Mouse (Mus musculus) splenic B cell, adult 2 months (primary cell): ENCODE measurements around the gene Cnot2.
"Not testable (repeated sequence)": the region's sequence is repeated elsewhere in the genome, so short reads cannot be mapped to it uniquely, and the experiment has no call there.

ENCODE experiments used
- DNase-seq: peaks from one replicate; pipeline ENCODE4 v3.0.0-alpha.2; 2011; ENCODE audit warnings: low read depth, low spot score
- H3K27me3 ChIP-seq: 2 replicates; pipeline ENCODE4 v1.6.1; 2012; ENCODE audit warnings: mild to moderate bottlenecking, low read length, moderate library complexity, mixed read lengths; ENCODE audit not compliant: control insufficient read depth, poor library complexity, insufficient read depth, severe bottlenecking
- H3K36me3 ChIP-seq: 2 replicates; pipeline ENCODE4 v1.6.1; 2012; ENCODE audit warnings: mild to moderate bottlenecking, low read length, moderate library complexity, mixed read lengths; ENCODE audit not compliant: control insufficient read depth, poor library complexity, insufficient read depth, severe bottlenecking

Cnot2 gene

GRCm38 (mm10) chr10:116581369-116581718, at the start of gene Cnot2:
TSS of gene Cnot2 (minus strand) at chr10:116581511.
- DNase-seq: peak; percentile 93
- Histone ChIP-seq H3K27me3 (no peaks in the 10 kb centered on the region), H3K36me3 (peaks cover under 1% of the 10 kb centered on the region; the same call in 1 of the 2 replicates)

GRCm38 (mm10) chr10:116628926-116629325, 47.6 kb upstream of the Cnot2 start:
- DNase-seq: no peak
- Histone ChIP-seq H3K36me3 (no peaks in the 10 kb centered on the region), H3K27me3 (no peaks in the 10 kb centered on the region)

- H3K36me3 ChIP-seq: no peaks in the 10 kb centered on the region
- H3K27me3 ChIP-seq: no peaks in the 10 kb centered on the region
- DNase-seq: no peak
Observed at GRCm38 (mm10) chr10:116626009-116626408, 44.7 kb upstream of the Cnot2 start.

- H3K36me3 ChIP-seq, H3K27me3 ChIP-seq: not testable (repeated sequence)
- DNase-seq: peak; percentile 53
Observed at GRCm38 (mm10) chr10:116613250-116613649, 31.9 kb upstream of the Cnot2 start.

GRCm38 (mm10) chr10:116604905-116605162, 23.5 kb upstream of the Cnot2 start:
- DNase-seq: no peak
- no peaks in the 10 kb centered on the region for H3K36me3 ChIP-seq
- no peaks in the 10 kb centered on the region for H3K27me3 ChIP-seq

GRCm38 (mm10) chr10:116604081-116604904, 23.0 kb upstream of the Cnot2 start:
- Histone ChIP-seq H3K27me3 (no peaks in the 10 kb centered on the region), H3K36me3 (no peaks in the 10 kb centered on the region)
- DNase-seq: no peak

GRCm38 (mm10) chr10:116599056-116599850, 17.9 kb upstream of the Cnot2 start:
- no peaks in the 10 kb centered on the region for H3K36me3 ChIP-seq
- no peaks in the 10 kb centered on the region for H3K27me3 ChIP-seq
- no peak for DNase-seq

GRCm38 (mm10) chr10:116582738-116583137, 1.4 kb upstream of the Cnot2 start:
- Histone ChIP-seq H3K36me3 (peaks cover 4% of the 10 kb centered on the region), H3K27me3 (no peaks in the 10 kb centered on the region)
- DNase-seq: peak; percentile 82

- Histone ChIP-seq H3K27me3 (no peaks in the 10 kb centered on the region), H3K36me3 (peaks cover 4% of the 10 kb centered on the region)
- DNase-seq: peak; percentile 75
Observed at GRCm38 (mm10) chr10:116581719-116582481, 589 bp upstream of the Cnot2 start.

GRCm38 (mm10) chr10:116580591-116581358, 536 bp downstream of the Cnot2 start:
- peak; percentile 58 for DNase-seq
- Histone ChIP-seq H3K36me3 (no peaks in the 10 kb centered on the region), H3K27me3 (no peaks in the 10 kb centered on the region)

GRCm38 (mm10) chr10:116579478-116579877, 1.8 kb downstream of the Cnot2 start:
- no peak for DNase-seq
- no peaks in the 10 kb centered on the region for H3K27me3 ChIP-seq
- no peaks in the 10 kb centered on the region for H3K36me3 ChIP-seq

- no peaks in the 10 kb centered on the region for H3K36me3 ChIP-seq
- no peak for DNase-seq
Observed at GRCm38 (mm10) chr10:116578375-116578774, 2.9 kb downstream of the Cnot2 start.

GRCm38 (mm10) chr10:116577181-116577580, 4.1 kb downstream of the Cnot2 start:
- no peaks in the 10 kb centered on the region for H3K36me3 ChIP-seq
- no peaks in the 10 kb centered on the region for H3K27me3 ChIP-seq
- DNase-seq: peak; percentile 62

More at GRCm38 (mm10) chr10:116578375-116578774, 2.9 kb downstream of the Cnot2 start:
- no peaks in the 10 kb centered on the region for H3K27me3 ChIP-seq

GRCm38 (mm10) chr10:116576071-116576470, 5.2 kb downstream of the Cnot2 start:
- DNase-seq, H3K36me3 ChIP-seq, H3K27me3 ChIP-seq: not testable (repeated sequence)
